Mouse (Mus musculus) lung, adult 2 months (tissue): ENCODE measurements at regions not wholly inside any gene's neighbourhood (a gene's known extent, or its start where the extent isn't known, plus 50 kb on each side); places are given as distances from the start of the nearest gene placed in this dataset.

Experiments
- CTCF ChIP-seq: fragments of 200-500 bp; IDR thresholded peaks from 2 replicates; pipeline ENCODE4 v1.5.1; 2011; ENCODE audit warnings: mild to moderate bottlenecking, low read length, control low read depth; ENCODE audit not compliant: insufficient read depth
- POLR2A ChIP-seq: fragments of 200-500 bp; IDR thresholded peaks from 2 replicates; pipeline ENCODE4 v1.6.1; 2011; ENCODE audit warnings: low read depth, mild to moderate bottlenecking, control low read depth, low read length, borderline replicate concordance; ENCODE audit errors: extremely low read depth

DNA sequence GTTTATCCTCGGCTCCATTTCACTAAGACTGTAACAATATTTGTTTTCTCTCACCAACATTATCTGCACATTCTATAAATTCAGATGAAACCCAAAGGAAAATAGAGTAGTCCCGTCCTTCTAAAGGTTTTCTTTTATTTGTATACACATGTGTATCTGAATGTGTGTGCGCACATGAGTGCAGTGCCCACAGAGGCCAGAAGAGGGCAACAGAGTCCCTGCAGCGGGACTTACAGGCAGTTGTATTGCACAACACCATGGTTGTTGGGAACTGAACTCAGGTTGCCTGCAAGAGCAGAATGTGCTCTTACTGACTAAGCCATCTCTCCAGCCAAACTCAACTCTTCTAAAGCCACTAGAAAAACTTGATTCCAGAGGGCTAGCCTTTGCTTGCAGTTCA is 484.4 kb upstream of the Auts2 start:
- TF ChIP-seq CTCF (no peak), POLR2A (no peak)
